ENCODE assay signal across 10 mouse cellular contexts in genomic region chr1:176723858-176724713, GRCm38 (mm10).
DNase-seq lines count a peak whose midpoint lies in the region.
"Had no signal": no experiment of that assay in that cellular context is flagged by ENCODE, and none has a peak within 500 bp of the region (broad histone marks: within the 10 kb centered on the region; RNA-seq: fewer than 3 reads in every experiment).

No protein-coding gene starts in this region.

- peak; percentile 5 for DNase-seq in adrenal gland, adult 8-10 months
- no peak for DNase-seq in adrenal gland, postnatal 25 days
- peak; percentile 2 to 5 for DNase-seq in heart, postnatal 14 days
- no peak for DNase-seq in heart, adult 8-10 months (ENCODE audit: low spot score)
- peak; percentile 16 for DNase-seq in WW6 (ENCODE audit: low read depth, low spot score)
- peak; percentile 6 to 7 for DNase-seq in heart, postnatal 36 days
- DNase-seq in testis, postnatal 10 days (ENCODE audit: low spot score) = no peak
- DNase-seq in frontal cortex, postnatal 14 days (ENCODE audit: low spot score in 2 of 2) = no peak
- DNase-seq: cerebellum, adult 9-10 months; thymus, postnatal 25 days had no signal

- intact Hi-C loops in heart, postnatal 14 days (cut with DNase I) = no loop called here
- intact Hi-C loops in heart, postnatal 36 days (cut with DNase I) = no loop called here

Comparison
In these comparisons a context has a peak if more than half of its experiments do, and no peak if none do; other contexts are left out.
1. DNase-seq: peak in adrenal gland, adult 8-10 months (single experiment), heart, postnatal 14 days (2 of 2), WW6 (single experiment) and heart, postnatal 36 days (2 of 2); none in adrenal gland, postnatal 25 days (single experiment), heart, adult 8-10 months (single experiment), testis, postnatal 10 days (single experiment) and frontal cortex, postnatal 14 days (0 of 2).